Mouse (Mus musculus): ENCODE measurements at regions not wholly inside any gene's neighbourhood (a gene's known extent, or its start where the extent isn't known, plus 50 kb on each side); places are given as distances from the start of the nearest gene placed in this dataset.
A peak's percentile ranks its signal among the peaks of the same experiment; 100 is the strongest.

GRCm38 (mm10) chr12:17113465-17114177 lies 63.1 kb downstream of the Kcnf1 start:
- DNase-seq = no peak

- DNase-seq = no peak
These were observed 63.8 kb downstream of the Kcnf1 start for GRCm38 (mm10) chr12:17112781-17113464.

- DNase-seq = no peak
These were observed 70.5 kb downstream of the Kcnf1 start for GRCm38 (mm10) chr12:17106220-17106619.

DNA sequence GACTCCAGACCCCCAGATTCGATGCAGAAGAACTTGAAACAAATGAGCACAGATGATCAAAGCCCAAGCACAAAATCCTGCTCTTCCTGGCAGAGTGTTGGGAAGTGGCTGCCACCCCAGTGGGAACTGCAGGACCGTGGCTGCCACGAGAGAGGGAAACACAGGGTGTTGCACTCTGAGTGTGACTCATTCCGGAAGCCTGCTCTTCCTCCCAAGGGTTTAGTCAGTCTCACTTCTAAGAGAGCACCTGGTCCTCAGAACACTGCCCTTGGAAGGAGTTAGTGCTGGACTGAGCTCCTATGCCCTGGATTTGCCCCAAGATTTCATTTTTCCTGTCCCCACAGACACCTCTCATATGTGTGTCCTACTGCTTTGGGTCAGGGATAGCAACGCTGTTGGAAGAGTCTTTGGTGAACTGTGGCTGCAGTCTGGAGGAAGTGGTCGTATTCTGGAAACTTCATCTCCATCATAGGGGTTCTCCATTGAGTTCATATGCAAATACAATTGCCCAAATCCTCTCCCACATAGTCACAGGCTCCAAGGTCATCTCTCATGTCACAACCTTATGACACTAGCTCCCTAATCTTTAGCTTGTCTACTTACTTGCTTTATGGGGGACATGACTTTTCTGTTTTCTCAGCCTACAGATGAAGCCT lies 71.5 kb downstream of the Kcnf1 start:
- DNase-seq = no peak

- DNase-seq = no peak
These were observed 74.8 kb downstream of the Kcnf1 start for GRCm38 (mm10) chr12:17101842-17102241.

- DNase-seq = peak; percentile 52
These were observed 78.9 kb downstream of the Kcnf1 start for GRCm38 (mm10) chr12:17097800-17098271.

- DNase-seq = no peak
These were observed 81.9 kb downstream of the Kcnf1 start for GRCm38 (mm10) chr12:17094758-17095157.

DNA sequence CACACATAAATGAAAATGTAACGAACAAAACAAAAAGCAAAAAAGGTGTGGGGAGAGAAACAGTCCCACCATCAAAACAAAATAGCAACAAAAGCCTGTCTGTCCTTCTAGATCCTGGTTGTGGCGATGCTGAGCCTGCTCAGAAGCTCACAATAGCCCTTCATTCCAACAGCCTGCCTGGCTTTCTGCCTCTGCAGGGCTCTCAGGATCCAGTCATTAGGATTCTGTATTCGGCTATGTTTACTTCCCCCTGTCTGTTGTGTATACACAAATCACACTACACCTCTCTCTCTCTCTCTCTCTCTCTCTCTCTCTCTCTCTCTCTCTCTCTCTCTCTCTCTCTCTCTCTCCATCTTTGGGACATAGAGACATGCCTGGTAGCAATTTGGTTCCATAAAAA lies 82.2 kb upstream of the 2410004P03Rik start:
- no peak for DNase-seq

- no peak for DNase-seq
These were observed 79.5 kb upstream of the 2410004P03Rik start for GRCm38 (mm10) chr12:17091058-17091457.

DNA sequence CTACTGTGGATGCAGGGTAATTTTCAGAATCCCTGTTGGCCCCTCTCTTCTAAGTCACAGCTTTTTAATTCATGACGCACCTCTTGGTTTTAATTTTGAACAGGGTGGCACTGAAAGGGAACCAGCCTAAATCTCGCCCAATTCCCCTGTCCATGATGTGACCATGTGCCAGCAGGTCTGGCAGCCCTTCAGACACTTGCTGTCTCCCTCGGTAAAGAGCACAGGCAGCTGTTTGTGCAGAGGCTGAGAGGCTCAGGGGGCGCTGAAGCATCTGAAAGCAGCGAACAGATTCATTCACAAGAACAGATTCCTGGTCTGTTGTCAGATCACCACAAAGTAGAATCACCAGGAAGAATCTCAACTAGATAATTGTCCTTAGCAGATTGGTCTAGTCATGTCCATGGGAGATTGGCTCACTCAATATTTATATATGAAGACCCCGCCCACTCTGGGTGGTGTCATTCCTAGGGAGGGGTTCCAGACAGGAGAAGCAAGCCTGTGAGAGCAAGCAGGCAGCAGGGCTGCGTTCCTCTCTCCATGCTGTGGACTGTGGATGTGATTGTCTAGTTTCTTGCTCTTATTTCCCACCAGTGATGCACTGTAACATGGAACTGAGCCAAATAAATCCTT lies 78.3 kb upstream of the 2410004P03Rik start:
- DNase-seq = peak; percentile 59

DNA sequence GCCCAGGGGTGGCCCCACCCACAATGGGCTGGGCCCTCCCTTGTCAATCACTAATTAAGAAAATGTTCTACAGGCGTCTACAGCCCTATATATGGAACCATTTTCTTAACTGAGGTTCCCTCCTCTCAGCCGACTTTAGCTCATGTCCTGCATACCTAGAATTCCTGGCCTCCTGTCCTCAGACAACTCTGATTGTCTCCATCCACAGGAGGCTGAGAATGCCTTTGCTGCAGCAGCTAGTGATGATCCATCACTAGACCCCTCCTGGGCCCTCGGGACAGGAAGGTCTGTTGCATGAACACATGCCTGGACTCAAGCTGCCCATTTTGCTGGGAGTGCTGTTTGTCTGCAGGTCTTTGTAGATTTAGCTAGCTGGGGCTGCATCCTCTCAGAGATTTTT lies 75.9 kb upstream of the 2410004P03Rik start:
- no peak for DNase-seq

DNA sequence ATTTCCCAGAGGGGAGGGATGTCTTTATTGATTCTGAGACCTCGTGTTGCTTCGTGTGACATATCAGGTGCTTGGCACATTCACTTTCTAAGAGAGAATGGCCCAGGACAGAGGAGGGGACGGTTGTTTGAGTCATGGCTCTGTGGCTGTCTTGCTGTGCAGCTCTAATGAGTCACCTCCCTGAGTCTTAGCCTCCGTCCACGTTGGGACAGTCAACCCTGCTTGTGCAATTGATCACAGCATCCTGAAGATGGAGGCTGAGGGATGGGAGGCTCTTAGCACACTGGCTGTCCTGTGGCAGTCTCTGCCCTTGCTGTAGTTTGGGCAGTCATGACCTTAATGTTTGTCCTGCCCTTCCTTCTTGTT lies 73.7 kb upstream of the 2410004P03Rik start:
- no peak for DNase-seq

DNA sequence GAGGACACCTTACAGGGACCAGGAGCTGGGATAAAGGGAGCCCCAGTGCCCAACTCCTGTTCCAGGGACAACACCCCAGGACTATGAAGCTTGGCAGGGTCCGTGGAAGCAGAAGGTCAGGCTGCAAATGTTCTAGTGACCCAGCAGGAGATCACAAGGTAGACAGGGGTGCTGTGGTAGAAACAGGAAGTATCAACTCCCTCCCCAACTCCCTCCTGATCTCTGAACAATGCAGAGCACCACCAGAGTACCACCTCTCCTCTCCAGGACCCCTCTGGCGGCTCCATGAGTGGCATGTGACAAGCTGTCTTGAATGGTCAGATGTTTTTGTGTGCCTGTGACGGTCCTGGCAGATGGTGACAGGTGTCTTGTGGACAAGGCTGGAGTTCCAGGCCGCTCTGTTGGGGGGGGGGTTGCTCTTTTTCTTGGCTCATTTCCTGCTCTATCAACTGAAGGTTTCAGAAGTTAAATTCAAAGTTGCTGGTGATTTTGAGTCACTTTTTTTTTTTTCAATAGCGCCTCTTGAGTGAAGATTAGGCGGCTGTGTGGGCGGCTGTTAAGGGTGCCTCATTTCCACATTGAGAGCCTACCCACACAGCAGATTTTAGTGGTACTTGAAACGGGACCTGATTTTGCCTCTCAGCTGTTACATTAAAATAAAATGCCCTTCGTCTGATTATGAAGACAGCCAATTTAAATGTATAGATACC lies 73.1 kb upstream of the 2410004P03Rik start:
- no peak for DNase-seq

- DNase-seq = no peak
These were observed 60.3 kb upstream of the 2410004P03Rik start for GRCm38 (mm10) chr12:17071691-17072454.

- DNase-seq = no peak
These were observed 58.3 kb upstream of the 2410004P03Rik start for GRCm38 (mm10) chr12:17069808-17070207.

GRCm38 (mm10) chr12:17069161-17069560 lies 57.6 kb upstream of the 2410004P03Rik start:
- no peak for DNase-seq

- DNase-seq = no peak
These were observed 52.4 kb upstream of the 2410004P03Rik start for GRCm38 (mm10) chr12:17063920-17064319.

Data from embryo, embryonic 11 days (tissue).